Mouse (Mus musculus): ENCODE results near the gene Sgms1. TPM values are rescaled to one million over a fixed set of nuclear protein-coding genes. Genes with fewer than 3 reads are reported as not detected.

Gene Sgms1
- polyA plus RNA-seq, 1 experiment: 14.6 TPM

DNA sequence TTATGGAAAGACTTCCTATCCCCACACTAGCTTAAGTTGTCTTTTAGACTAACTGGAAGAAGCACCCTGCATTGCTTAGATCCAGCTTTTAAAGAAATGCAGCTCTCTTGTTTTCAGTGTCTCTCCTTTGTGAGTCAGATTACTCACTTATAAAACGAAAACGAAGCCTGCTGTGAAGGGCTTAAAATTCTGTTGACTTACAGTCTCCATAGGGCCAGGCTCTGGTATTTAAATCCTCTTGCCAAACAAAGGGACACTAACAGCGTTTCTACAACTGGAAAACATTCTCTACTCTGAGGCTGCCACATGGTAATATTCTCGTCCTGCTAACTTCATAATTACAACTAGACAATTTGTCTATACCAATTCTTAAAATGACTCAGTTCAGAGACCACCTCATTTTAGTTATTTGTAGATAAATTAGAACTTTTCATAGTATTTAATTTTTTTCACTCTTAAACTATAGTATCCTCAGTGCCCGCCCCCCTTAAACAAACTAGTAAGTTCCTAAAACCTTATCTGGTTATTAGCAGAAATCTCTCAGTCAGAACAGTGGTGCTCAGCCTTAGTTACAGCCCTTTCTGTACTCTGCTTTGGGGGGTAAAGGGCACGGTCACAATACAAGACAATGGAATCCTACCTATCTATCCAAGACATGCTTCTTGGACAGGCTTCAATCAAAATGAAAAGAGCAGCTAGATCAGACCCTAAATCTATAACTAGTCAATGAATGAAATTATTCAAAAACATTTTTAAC, 133.9 kb downstream of the Sgms1 start:
- no peak overlapping the region for H3K4me3 ChIP-seq (ENCODE audit: insufficient read depth, low read depth, low read length)
- peaks cover 7% of the 10 kb centered on the region for H3K4me1 ChIP-seq (ENCODE audit: control insufficient read depth, insufficient read depth, insufficient read length, low read length)
- H3K27ac ChIP-seq (replicated peaks; ENCODE audit: low read depth, low read length): peak overlapping the region; percentile 19; the same call in 1 of the 2 replicates

DNA sequence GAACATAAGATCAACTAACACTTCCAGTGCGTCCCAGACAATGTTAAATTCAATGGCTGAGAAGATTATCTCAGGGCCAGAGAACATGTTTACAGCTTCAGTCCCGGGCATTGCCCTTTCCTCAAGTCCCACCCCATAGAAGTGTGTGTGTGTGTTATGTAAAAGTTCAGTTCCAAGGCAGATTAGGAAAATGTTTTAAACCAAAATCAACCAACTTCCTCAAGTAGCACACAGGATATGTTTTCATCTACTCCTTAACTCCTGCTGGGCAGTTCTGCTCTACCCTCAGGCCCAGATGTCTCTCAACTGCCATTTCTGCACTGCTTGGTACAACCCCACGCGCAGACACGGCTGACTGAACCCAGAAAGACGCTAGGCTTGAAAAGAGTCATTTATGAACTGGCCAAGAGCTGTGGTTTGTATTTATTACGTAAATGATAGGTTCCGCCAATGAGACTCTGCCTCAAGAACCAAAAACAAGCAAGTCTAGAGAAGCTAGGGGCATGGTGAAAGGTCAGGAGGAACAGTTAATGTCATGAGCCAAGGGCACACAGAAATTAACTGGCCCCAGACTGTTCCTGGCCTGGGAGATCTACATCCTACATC, 134.7 kb downstream of the Sgms1 start:
- H3K4me1 ChIP-seq (ENCODE audit: control insufficient read depth, insufficient read depth, insufficient read length, low read length): peaks cover 7% of the 10 kb centered on the region
- H3K4me3 ChIP-seq (ENCODE audit: insufficient read depth, low read depth, low read length): no peak overlapping the region
- H3K27ac ChIP-seq (replicated peaks; ENCODE audit: low read depth, low read length): peak overlapping the region; percentile 69

DNA sequence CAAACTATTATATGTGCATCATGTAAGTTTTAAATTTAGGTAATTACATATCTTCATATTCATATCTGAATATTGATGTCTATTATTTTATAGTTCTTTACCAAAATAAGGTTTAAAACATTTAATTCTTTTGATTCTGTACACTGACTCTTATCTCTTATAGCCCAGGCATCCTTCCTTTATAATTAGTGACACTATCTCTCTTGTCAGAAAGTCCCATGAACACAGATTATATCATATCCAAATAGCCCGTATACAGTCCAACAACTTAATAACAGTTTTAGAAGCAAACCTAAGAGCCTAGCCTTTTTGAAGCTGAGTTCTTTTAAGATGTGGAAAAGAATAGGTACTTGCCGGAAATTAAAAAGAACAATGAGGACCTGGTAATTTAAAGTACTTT, 135.3 kb downstream of the Sgms1 start:
- Histone ChIP-seq H3K27ac (replicated peaks; ENCODE audit: low read depth, low read length) (no peak overlapping the region), H3K4me1 (ENCODE audit: control insufficient read depth, insufficient read depth, insufficient read length, low read length) (peaks cover 12% of the 10 kb centered on the region), H3K4me3 (ENCODE audit: insufficient read depth, low read depth, low read length) (no peak overlapping the region)

- no peak overlapping the region for H3K27ac ChIP-seq (replicated peaks; ENCODE audit: low read depth, low read length)
- peaks cover 10% of the 10 kb centered on the region for H3K4me1 ChIP-seq (ENCODE audit: control insufficient read depth, insufficient read depth, insufficient read length, low read length)
Measured at GRCm38 (mm10) chr19:32252987-32253386, 136.5 kb downstream of the Sgms1 start.

GRCm38 (mm10) chr19:32252451-32252850, 137.1 kb downstream of the Sgms1 start:
- no peak overlapping the region for H3K27ac ChIP-seq (replicated peaks; ENCODE audit: low read depth, low read length)
- no peak overlapping the region for H3K4me3 ChIP-seq (ENCODE audit: insufficient read depth, low read depth, low read length)
- H3K4me1 ChIP-seq (ENCODE audit: control insufficient read depth, insufficient read depth, insufficient read length, low read length): peaks cover 10% of the 10 kb centered on the region

More at GRCm38 (mm10) chr19:32252987-32253386, 136.5 kb downstream of the Sgms1 start:
- no peak overlapping the region for H3K4me3 ChIP-seq (ENCODE audit: insufficient read depth, low read depth, low read length)

GRCm38 (mm10) chr19:32249181-32250130, 140.1 kb downstream of the Sgms1 start:
- no peak overlapping the region; the same call in 1 of the 2 replicates for H3K27ac ChIP-seq (replicated peaks; ENCODE audit: low read depth, low read length)
- peaks cover 10% of the 10 kb centered on the region for H3K4me1 ChIP-seq (ENCODE audit: control insufficient read depth, insufficient read depth, insufficient read length, low read length)
- no peak overlapping the region for H3K4me3 ChIP-seq (ENCODE audit: insufficient read depth, low read depth, low read length)

DNA sequence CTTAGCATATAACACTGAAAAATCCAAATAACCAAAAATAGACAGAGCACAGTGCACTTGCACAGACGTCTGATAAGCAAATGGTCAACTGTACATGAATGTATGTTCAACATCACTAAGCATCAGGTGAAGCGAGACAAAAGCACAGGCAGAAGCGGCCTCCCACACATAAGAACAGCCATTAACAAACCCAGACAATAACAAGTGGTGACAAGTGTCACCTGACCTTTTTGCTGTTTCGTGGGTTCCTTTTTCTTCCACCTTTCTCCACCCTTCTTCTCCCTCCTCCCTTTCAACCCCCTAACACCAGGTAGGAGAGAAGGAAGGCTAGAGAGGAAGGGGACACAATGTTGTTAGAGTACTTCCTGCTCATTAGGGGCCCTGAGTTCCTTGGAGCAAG, 144.6 kb downstream of the Sgms1 start:
- Histone ChIP-seq H3K4me1 (ENCODE audit: control insufficient read depth, insufficient read depth, insufficient read length, low read length) (peaks cover 10% of the 10 kb centered on the region), H3K27ac (replicated peaks; ENCODE audit: low read depth, low read length) (no peak overlapping the region), H3K4me3 (ENCODE audit: insufficient read depth, low read depth, low read length) (no peak overlapping the region)

GRCm38 (mm10) chr19:32243246-32243645, 146.3 kb downstream of the Sgms1 start:
- Histone ChIP-seq H3K4me1 (ENCODE audit: control insufficient read depth, insufficient read depth, insufficient read length, low read length) (peaks cover 4% of the 10 kb centered on the region), H3K4me3 (ENCODE audit: insufficient read depth, low read depth, low read length) (no peak overlapping the region), H3K27ac (replicated peaks; ENCODE audit: low read depth, low read length) (no peak overlapping the region)

GRCm38 (mm10) chr19:32242153-32242552, 147.4 kb downstream of the Sgms1 start:
- H3K27ac ChIP-seq (replicated peaks; ENCODE audit: low read depth, low read length): no peak overlapping the region
- H3K4me3 ChIP-seq (ENCODE audit: insufficient read depth, low read depth, low read length): no peak overlapping the region
- peaks cover 4% of the 10 kb centered on the region; the same call in 1 of the 2 replicates for H3K4me1 ChIP-seq (ENCODE audit: control insufficient read depth, insufficient read depth, insufficient read length, low read length)

- peaks cover 4% of the 10 kb centered on the region; the same call in 1 of the 2 replicates for H3K4me1 ChIP-seq (ENCODE audit: control insufficient read depth, insufficient read depth, insufficient read length, low read length)
- no peak overlapping the region for H3K27ac ChIP-seq (replicated peaks; ENCODE audit: low read depth, low read length)
- H3K4me3 ChIP-seq (ENCODE audit: insufficient read depth, low read depth, low read length): no peak overlapping the region
Measured at GRCm38 (mm10) chr19:32240417-32240990, 149.0 kb downstream of the Sgms1 start.

DNA sequence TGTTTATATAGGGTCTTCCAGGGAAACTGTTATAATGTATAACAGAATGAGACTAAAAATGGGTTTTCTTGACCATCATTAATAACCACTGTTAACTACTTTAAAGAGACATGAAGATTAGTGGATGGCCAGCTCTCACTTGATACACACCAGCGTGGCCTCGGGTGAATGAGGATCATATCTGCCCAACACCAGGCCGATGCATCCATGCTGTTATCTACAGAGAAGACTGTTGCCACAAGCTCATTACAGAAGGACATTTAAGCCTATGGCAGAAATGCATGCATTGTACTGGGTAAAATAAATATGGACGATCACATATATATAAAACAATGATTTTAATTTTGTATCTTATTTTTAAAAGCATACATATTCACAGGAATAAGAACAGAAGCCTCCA, 149.6 kb downstream of the Sgms1 start:
- H3K4me1 ChIP-seq (ENCODE audit: control insufficient read depth, insufficient read depth, insufficient read length, low read length): peaks cover 4% of the 10 kb centered on the region; the same call in 1 of the 2 replicates
- H3K27ac ChIP-seq (replicated peaks; ENCODE audit: low read depth, low read length): no peak overlapping the region
- no peak overlapping the region for H3K4me3 ChIP-seq (ENCODE audit: insufficient read depth, low read depth, low read length)

DNA sequence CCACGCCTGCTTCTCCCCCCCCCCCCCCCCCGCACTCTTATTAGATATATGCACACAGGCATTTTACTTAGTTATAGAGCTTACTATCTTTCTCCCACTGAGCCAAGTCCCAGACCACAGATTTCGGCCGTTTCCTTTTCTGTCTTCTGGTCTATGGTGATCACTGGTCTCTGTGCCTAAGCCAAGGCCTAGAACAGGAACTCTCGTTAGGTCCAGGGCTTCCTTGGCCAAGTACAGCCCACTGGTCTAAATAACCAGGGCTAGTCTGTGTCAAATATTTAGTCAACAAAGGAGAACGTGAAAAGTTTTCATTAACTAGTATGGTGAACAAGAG, 150.1 kb downstream of the Sgms1 start:
- peaks cover 4% of the 10 kb centered on the region; the same call in 1 of the 2 replicates for H3K4me1 ChIP-seq (ENCODE audit: control insufficient read depth, insufficient read depth, insufficient read length, low read length)
- H3K4me3 ChIP-seq (ENCODE audit: insufficient read depth, low read depth, low read length): no peak overlapping the region
- H3K27ac ChIP-seq (replicated peaks; ENCODE audit: low read depth, low read length): no peak overlapping the region

DNA sequence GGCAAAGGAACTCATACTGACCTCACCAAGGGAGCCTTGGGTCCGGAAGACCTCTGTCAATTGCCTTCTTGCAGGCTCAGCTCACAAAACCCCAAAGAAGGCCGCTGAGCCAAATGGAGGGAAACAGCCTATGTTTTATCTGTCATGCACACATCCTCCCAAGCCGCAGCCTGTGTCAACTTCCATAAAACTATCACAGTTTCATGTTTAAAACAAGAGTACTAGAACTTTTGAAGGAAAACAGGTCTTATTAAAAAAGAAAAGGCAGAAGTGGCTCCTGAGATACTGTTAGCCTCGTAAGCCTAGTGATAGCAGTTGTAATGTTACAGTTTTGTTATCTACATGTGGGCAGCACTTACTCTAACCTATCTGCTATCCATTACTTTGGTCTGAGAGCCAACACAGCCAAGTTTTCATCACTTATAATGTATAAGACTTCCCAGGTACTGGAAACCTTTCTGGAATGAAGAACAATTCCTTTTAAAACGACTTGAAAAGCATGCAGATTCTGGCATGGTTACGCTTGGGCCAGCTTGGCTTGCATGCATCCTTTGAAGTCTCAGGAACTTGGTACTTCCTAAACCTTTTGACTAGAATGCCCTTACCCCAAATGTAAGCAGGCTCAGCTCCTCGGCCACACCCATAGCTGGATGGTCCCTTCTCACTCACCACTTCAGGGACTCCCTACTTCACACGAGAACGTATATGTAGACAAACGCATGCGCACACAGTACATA, 150.6 kb downstream of the Sgms1 start:
- H3K27ac ChIP-seq (replicated peaks; ENCODE audit: low read depth, low read length): no peak overlapping the region
- peaks cover 4% of the 10 kb centered on the region; the same call in 1 of the 2 replicates for H3K4me1 ChIP-seq (ENCODE audit: control insufficient read depth, insufficient read depth, insufficient read length, low read length)

DNA sequence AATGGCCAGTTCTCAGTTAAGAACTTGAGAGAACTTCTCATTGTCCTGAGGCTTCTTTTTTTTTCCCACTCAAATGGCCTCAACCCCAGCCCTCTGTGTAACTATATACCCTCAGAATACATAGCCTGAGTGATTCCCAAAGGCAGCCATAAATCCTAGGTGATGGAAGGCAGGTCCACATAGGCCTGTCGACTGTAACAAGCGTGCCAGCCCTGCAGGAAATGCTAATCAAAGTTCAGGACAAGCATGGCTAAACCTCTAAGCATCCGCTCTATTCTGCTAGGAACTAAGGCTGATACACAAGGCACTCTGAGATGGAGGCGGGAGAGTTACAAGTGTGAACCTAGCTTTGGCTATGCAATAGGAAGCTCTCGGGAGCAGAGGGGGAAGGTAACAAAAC, 151.8 kb downstream of the Sgms1 start:
- peaks cover 4% of the 10 kb centered on the region; the same call in 1 of the 2 replicates for H3K4me1 ChIP-seq (ENCODE audit: control insufficient read depth, insufficient read depth, insufficient read length, low read length)
- no peak overlapping the region for H3K4me3 ChIP-seq (ENCODE audit: insufficient read depth, low read depth, low read length)
- H3K27ac ChIP-seq (replicated peaks; ENCODE audit: low read depth, low read length): no peak overlapping the region

More for the DNA sequence above, 150.6 kb downstream of the Sgms1 start:
- H3K4me3 ChIP-seq (ENCODE audit: insufficient read depth, low read depth, low read length): no peak overlapping the region

Data from brown adipose tissue, adult 24 weeks (tissue).